Mouse (Mus musculus) MEL (cell line): ENCODE data around the gene Sap30l.

ENCODE experiments used
- MAX ChIP-seq: IDR thresholded peaks from 2 replicates; pipeline ENCODE4 v1.6.1; 2011; ENCODE audit warnings: low read length, improper control_type of control experiment
- NELFE ChIP-seq: IDR thresholded peaks from 2 replicates; pipeline ENCODE4 v1.6.1; 2011; ENCODE audit warnings: low read depth, low read length, improper control_type of control experiment
- ZC3H11A ChIP-seq: IDR thresholded peaks from 2 replicates; pipeline ENCODE4 v1.6.1; 2012; ENCODE audit warnings: low read depth, mild to moderate bottlenecking, inconsistent platforms, low read length, improper control_type of control experiment

DNA sequence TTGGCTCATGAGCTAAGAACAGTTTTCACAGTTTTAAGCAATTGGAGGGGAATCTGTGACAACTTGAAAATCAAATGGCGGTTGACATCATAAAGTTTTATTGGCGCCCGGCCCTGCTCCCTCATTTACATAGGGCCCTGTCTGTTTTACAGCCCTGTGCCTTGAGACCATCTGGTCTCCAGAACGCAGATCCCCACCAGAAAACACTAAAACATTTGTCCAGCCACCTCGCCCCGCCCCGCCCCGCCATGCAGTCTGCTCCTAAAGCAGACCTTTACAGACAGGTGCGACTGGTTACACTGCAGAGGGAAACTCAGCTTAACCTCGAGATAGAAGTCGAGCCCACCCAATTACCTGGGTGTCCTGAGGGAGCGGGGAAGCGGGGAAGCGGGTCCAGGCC lies 21.6 kb upstream of the Sap30l start:
- TF ChIP-seq ZC3H11A (no peak), NELFE (no peak), MAX (no peak)
